Mouse (Mus musculus) thymus, postnatal 14 days (tissue): ENCODE results near the gene Coq8a.

Experiments used
- DNase-seq: peaks from one replicate; pipeline ENCODE4 v3.0.0; 2021

The Coq8a gene

DNA sequence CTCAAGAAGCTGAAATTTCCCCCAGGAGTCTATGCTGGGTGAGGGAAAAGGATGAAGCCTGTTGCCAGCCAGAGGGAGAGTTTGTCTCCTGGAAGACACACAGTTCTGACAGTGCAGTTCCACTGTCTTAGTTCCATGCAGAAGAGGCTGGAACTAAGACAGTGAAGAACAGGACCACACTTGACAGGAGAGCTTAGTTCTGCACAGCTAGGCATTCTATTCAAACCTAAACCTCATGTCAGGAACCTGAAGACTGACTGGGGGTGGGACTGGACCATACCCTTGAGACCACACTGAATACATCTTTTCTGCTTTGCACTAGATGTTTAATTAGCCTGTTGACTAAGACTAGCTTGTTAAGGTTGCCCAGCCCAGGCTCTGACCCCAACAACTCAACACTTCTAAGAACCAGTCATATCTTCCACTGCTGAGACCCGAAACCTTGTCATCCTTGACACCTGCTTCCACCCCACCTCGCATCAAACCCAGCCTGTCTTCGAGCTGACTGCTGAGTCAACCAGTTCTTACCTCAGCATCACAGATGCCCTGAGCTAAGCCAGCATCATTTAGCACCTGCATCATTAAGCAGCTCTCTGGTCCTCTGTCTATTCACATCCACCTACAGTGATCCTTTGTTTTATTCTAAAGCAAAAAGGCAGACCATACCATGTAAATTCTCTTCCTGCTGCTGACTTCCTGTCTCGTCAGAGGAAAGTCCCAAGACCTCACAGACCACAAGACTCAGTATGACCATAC lies at the start of gene Coq8a:
TSS of gene Coq8a (minus strand) at position 644 of the 756 bp plus-strand sequence.
- no peak for DNase-seq

GRCm38 (mm10) chr1:180248593-180249146 lies 49.3 kb upstream of the Coq8a start:
- no peak for DNase-seq

DNA sequence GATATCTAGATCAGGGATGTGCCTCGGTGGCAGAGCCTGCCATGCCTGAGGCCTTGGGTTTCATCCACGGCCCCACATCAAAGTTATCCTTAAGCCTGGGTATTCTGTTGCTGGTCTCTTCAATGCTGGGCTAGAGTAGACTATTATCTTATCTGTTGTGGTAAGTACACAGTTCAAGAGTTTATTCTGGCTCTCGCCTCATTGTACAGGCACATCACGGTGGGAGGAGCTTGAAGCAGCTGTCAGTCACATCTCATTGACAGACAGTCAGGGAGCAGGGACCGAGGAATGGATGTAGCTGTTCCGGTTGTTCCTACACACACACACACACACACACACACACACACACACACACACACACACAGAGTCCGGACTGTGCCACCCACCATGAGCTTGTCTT lies 48.5 kb upstream of the Coq8a start:
- no peak for DNase-seq

GRCm38 (mm10) chr1:180245741-180246507 lies 46.5 kb upstream of the Coq8a start:
- no peak for DNase-seq

- no peak for DNase-seq
Observed at GRCm38 (mm10) chr1:180231729-180232128, 32.3 kb upstream of the Coq8a start.

DNA sequence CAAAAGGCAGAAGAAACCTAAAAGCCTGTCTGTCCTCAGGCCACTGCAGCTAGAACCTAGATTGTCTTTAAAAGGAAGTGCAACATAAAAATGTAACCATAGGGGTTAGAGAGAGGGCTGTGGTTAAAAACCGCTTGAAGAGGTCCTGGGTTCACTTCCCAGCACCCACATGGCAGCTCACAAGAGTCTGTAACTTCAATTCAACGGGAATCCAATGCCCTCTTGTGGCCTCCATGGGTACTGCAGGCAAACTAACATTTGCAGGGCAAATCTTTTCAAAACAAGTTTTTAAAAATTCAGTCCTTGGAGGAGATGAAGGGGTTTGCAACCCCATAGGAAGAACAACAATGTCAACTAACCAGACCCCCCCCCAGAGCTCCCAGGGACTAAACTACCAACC lies 31.2 kb upstream of the Coq8a start:
- peak; percentile 38 for DNase-seq

DNA sequence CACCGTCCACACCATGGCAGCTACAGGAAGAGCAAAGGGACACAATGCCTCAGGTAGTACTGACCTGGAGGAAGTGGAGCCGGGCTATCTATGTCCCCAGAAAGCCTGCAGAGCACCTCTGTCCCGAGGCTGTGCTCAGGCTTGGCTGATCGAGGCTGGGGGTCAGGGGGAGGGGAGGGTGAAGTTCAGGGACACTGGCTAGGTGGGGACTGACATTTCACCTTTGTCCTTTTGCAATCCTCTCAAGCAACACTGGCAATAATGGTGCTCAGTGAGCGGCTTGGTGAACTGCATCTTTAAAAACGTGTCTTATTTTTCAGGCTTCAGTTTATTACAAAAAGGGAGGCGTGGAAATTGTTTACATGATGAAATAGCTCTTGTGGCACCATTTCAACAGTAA lies 30.5 kb upstream of the Coq8a start:
- DNase-seq = no peak

DNA sequence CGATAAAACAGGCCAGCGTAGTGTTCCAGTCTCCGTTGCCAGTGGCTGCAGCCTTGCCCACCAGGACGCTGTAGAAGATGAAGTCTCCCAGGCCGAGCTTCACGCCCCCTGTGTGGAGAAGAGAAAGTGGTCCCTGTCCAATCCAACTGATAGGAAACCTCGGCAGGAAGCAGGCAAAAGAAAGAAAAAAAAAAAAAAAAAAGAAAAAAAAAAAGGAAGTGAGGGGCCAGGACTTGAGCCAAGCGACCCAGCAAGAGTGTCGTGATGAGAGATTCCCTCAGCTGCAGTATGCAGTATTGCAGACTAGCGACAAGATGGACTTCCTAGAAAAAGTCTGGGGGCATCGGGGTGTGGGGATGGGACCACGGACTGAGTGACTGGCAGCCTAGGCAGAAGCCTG lies 29.5 kb upstream of the Coq8a start:
- no peak for DNase-seq

- DNase-seq = peak; percentile 30
Observed at GRCm38 (mm10) chr1:180226766-180227165, 27.4 kb upstream of the Coq8a start.

GRCm38 (mm10) chr1:180226221-180226713 lies 26.9 kb upstream of the Coq8a start:
- DNase-seq = peak; percentile 80

- peak; percentile 84 for DNase-seq
Observed at GRCm38 (mm10) chr1:180225500-180226220, 26.3 kb upstream of the Coq8a start.

- no peak for DNase-seq
Observed at GRCm38 (mm10) chr1:180222007-180222406, 22.6 kb upstream of the Coq8a start.

- no peak for DNase-seq
Observed at GRCm38 (mm10) chr1:180220791-180221542, 21.6 kb upstream of the Coq8a start.

DNA sequence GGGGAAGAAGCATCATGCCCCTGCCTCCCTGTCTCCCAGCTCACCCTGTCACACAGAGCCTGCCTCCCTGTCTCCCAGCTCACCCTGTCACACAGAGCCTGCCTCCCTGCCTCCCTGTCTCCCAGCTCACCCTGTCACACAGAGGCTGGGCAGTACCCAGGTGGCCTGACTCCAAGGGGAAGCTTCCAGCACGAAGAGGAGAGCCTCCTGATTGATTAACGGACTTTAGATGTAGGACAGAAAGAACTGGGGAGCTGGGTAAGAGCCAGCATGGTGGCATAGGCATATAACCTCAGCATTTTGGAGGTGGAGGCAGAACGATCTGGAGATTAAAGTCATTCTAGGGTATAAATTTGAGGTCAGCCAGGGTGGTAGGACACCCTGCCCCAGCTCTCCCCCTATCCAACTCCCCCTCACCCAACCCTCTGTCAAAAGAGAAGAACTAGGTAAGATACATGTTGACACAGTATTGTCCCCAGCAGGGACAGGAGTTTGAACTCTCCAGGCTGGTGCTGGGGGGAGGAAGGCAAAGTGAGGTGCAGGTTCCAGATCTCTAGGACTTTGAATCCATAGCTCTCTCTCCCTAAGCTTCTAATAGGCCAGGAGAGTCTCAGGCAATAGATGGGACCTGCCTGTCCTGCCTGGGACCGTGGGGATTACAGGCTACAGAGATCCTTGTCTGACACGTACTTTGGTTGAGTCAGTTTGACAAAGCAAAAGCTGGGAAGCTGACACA lies 17.3 kb upstream of the Coq8a start:
- no peak for DNase-seq

DNA sequence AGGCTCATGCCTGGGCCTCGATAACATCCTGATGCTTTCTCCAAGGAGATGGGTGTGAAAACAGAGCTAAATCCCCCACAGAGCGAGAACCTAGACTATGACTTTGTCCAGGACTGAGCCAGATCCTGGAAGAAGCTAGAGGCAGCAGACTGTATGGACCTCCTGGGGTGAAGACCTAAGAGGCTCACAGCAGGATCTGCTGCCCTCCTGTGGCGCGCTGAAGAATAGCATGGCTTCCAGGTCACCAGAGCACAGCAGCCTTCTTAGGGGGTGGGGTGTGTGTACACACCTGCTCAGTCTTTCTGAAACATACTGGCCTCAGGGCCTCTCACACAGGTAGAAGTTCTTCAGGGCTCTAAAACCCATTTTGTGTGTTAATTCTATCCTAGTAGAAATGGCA lies 15.6 kb upstream of the Coq8a start:
- DNase-seq = peak; percentile 72

GRCm38 (mm10) chr1:180212911-180213310 lies 13.5 kb upstream of the Coq8a start:
- DNase-seq = no peak

DNA sequence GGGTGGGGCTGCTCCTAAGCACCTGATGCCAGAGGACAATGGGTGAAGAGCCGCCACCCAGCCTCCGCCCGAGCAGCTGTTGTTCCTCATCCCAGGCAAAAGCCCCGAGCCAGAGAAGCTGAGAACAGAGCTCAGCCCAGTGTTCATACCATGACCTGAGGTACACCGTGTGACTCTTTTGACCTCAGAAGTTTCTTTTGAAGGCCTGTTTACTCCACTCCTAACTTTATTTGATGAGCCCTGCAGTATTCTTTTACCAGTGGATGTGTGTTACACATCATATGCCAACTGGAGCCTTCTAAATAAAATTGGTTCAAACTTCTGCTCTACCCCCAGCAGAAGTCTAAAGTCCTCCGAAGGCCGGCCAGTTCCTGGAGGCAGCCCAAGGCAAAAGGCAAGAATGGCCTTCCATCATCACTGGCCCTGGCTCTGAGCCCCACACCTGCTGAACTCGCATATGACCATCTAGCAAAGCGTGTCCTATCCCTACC lies 11.4 kb upstream of the Coq8a start:
- DNase-seq = no peak

DNA sequence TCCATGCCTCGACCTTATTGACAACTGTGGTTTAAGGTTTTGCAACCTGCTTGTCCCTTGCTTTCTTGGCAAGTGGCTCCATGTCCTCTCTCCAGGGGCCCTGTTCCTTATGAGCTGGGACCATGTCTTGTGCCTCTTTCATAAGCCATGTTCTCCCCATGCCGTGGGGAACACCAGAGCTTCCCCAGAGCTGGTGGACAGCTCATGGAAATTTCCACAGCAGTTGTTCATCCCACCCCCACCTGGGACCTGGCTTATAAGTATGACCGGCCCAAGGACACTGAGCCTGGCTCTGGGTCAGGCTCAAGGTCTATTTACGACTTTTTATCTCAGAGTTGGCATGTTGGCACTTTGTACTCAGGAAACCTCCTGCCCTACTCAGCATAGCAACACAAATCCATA lies 10.6 kb upstream of the Coq8a start:
- DNase-seq = no peak

DNA sequence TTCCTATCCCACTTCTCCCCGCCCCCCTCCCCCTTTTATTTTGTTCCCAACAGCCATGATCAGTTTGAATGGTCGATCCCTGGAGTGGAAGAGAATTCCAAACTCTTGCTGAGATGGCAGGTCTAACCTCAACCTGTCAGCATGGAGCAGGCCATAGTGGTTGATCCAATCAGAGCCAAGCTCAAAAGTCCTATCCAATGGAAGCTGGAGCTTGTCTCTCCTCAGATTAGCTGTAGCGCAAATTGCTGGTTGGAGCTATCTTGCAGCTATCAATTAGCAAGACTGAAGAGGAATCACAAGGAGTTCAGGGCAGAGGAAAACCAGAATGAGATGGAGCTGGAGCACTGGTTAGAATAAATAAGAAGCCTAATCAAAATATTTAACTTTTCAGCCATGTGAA lies 9.0 kb upstream of the Coq8a start:
- no peak for DNase-seq

DNA sequence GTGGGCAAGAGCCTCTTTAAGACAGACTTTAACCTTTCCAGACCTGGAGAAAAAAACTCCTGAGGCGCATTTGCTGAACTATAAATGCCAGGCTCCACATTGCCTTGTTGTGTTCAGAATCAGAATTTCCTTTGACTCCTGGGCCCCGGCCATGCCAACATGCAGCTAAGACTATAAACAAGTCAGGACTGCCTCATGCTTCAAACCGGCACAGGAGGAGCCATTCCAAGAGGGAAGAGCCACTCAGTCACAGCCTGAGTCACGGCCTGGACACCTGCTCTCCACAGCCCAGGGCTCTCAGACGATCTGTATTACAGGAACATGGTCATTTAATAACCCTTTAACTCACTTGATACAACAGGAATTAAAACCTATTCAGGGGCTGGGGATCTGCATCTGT lies 1.3 kb upstream of the Coq8a start:
- no peak for DNase-seq

GRCm38 (mm10) chr1:180199715-180200050 lies 281 bp upstream of the Coq8a start:
- no peak for DNase-seq

GRCm38 (mm10) chr1:180197956-180198355 lies 1.4 kb downstream of the Coq8a start:
- no peak for DNase-seq
